ENCODE assay signal across 8 mouse cellular contexts in genomic region chr11:75192336-75193214, GRCm38 (mm10). TPM values are rescaled to one million over a fixed set of nuclear protein-coding genes. Genes with fewer than 3 reads are reported as not detected.
DNase-seq lines count a peak whose midpoint lies in the region; ATAC-seq and TF ChIP-seq lines count a peak whose summit lies in the region.

No protein-coding gene starts in this region.

- H3K4me3 ChIP-seq in E14TG2a.4 (replicated peaks; ENCODE audit: low read length) = peak overlapping the region; percentile 84; the same call in 1 of the 2 replicates
- no peak overlapping the region for H3K4me3 ChIP-seq in bone marrow macrophage, adult 2 months (ENCODE audit: insufficient read depth, low read length)
- no peak overlapping the region for H3K4me3 ChIP-seq in embryonic fibroblast, embryonic 13.5 days (ENCODE audit: insufficient read depth, low read length)
- peak overlapping the region; percentile 70 for H3K4me3 ChIP-seq in heart, embryonic 15.5 days
- peak overlapping the region; percentile 55; the same call in 1 of the 2 replicates for H3K4me3 ChIP-seq in kidney, postnatal 0 days (replicated peaks; ENCODE audit: low read depth, low read length)
- peak overlapping the region; percentile 53 for H3K4me3 ChIP-seq in lung, embryonic 15.5 days

- 23% methylated on average over 13 of the region's 13 CpGs for WGBS in heart, embryonic 15.5 days
- 26% methylated on average over 13 of the region's 13 CpGs for WGBS in kidney, postnatal 0 days
- 22% methylated on average over 13 of the region's 13 CpGs for WGBS in lung, embryonic 15.5 days

- TF ChIP-seq POLR2A in bone marrow macrophage, adult 2 months (IDR thresholded peaks at IDR 0.05; ENCODE audit: borderline replicate concordance, low read depth, low read length) = no peak
- no peak for TF ChIP-seq POLR2A in embryonic fibroblast, embryonic 13.5 days (IDR thresholded peaks at IDR 0.05; ENCODE audit: low read depth, low read length)

- DNase-seq in kidney, postnatal 0 days (ENCODE audit: low spot score) = peak; percentile 95
- DNase-seq in thymus, postnatal 25 days = peak; percentile 71

- ATAC-seq in heart, embryonic 15.5 days (replicated peaks; ENCODE audit: insufficient number of reproducible peaks, insufficient read depth, low FRiP score, low read depth) = peak; percentile 44
- peak; percentile 44 for ATAC-seq in kidney, postnatal 0 days (replicated peaks; ENCODE audit: low FRiP score, low read depth)
- ATAC-seq in lung, embryonic 15.5 days (ENCODE audit: borderline replicate concordance, extremely low read depth, low FRiP score, low TSS enrichment) = no peak
- ATAC-seq in neutrophil, adult 5-6 weeks (ENCODE audit: extremely low read depth, insufficient number of reproducible peaks, low FRiP score, poor library complexity, severe bottlenecking) = peak; percentile 33; the same call in 1 of the 2 replicates

- peaks cover 57% of the 10 kb centered on the region for H3K27me3 ChIP-seq in E14TG2a.4 (ENCODE audit: insufficient read depth, low read length)
- peaks cover 29% of the 10 kb centered on the region for H3K27me3 ChIP-seq in heart, embryonic 15.5 days
- H3K27me3 ChIP-seq in kidney, postnatal 0 days (ENCODE audit: insufficient read depth, low read length) = peaks cover 24% of the 10 kb centered on the region
- H3K27me3 ChIP-seq in lung, embryonic 15.5 days = peaks cover 61% of the 10 kb centered on the region

- TF ChIP-seq CTCF in E14TG2a.4 (conservative IDR thresholded peaks at IDR 0.05; ENCODE audit: low read length) = peak; percentile 61
- TF ChIP-seq CTCF in bone marrow macrophage, adult 2 months (IDR thresholded peaks at IDR 0.05; ENCODE audit: low read depth, low read length) = peak; percentile 70
- TF ChIP-seq CTCF in embryonic fibroblast, embryonic 13.5 days (IDR thresholded peaks at IDR 0.05; ENCODE audit: borderline replicate concordance, insufficient read depth, low read length) = peak; percentile 51; the same call in 1 of the 2 replicates
- TF ChIP-seq CTCF in kidney, postnatal 0 days (IDR thresholded peaks at IDR 0.05; ENCODE audit: low read depth) = peak; percentile 90

- H3K36me3 ChIP-seq in E14TG2a.4 (ENCODE audit: insufficient read depth, low read length) = no peaks in the 10 kb centered on the region
- no peaks in the 10 kb centered on the region for H3K36me3 ChIP-seq in heart, embryonic 15.5 days
- no peaks in the 10 kb centered on the region for H3K36me3 ChIP-seq in kidney, postnatal 0 days (ENCODE audit: insufficient read depth, low read length)
- no peaks in the 10 kb centered on the region for H3K36me3 ChIP-seq in lung, embryonic 15.5 days

- H3K9me3 ChIP-seq in E14TG2a.4 (ENCODE audit: low read length) = no peaks in the 10 kb centered on the region
- H3K9me3 ChIP-seq in heart, embryonic 15.5 days (replicated peaks) = no peaks in the 10 kb centered on the region
- H3K9me3 ChIP-seq in kidney, postnatal 0 days (replicated peaks; ENCODE audit: low read length) = no peaks in the 10 kb centered on the region
- H3K9me3 ChIP-seq in lung, embryonic 15.5 days = no peaks in the 10 kb centered on the region

- H3K4me2 ChIP-seq in heart, embryonic 15.5 days = peak overlapping the region; percentile 94
- peak overlapping the region; percentile 92 for H3K4me2 ChIP-seq in kidney, postnatal 0 days (ENCODE audit: low read length)
- peak overlapping the region; percentile 91 for H3K4me2 ChIP-seq in lung, embryonic 15.5 days

- no peak overlapping the region for H3K27ac ChIP-seq in bone marrow macrophage, adult 2 months (ENCODE audit: insufficient read depth, low read depth, low read length)
- no peak overlapping the region for H3K27ac ChIP-seq in embryonic fibroblast, embryonic 13.5 days (ENCODE audit: insufficient read depth, low read length)
- peak overlapping the region; percentile 93 for H3K27ac ChIP-seq in heart, embryonic 15.5 days
- H3K27ac ChIP-seq in kidney, postnatal 0 days = no peak overlapping the region
- H3K27ac ChIP-seq in lung, embryonic 15.5 days = no peak overlapping the region

- H3K9ac ChIP-seq in heart, embryonic 15.5 days = peak overlapping the region; percentile 71
- H3K9ac ChIP-seq in kidney, postnatal 0 days (ENCODE audit: low read depth, low read length) = 0 out of 2 replicates have a peak overlapping the region, but pooled peaks have one; percentile 50
- H3K9ac ChIP-seq in lung, embryonic 15.5 days = no peak overlapping the region

- peaks cover 72% of the 10 kb centered on the region for H3K4me1 ChIP-seq in E14TG2a.4 (replicated peaks; ENCODE audit: low read depth, low read length)
- H3K4me1 ChIP-seq in bone marrow macrophage, adult 2 months (ENCODE audit: control insufficient read depth, insufficient read depth, low read length) = peaks cover 3% of the 10 kb centered on the region; the same call in 1 of the 2 replicates
- H3K4me1 ChIP-seq in embryonic fibroblast, embryonic 13.5 days (ENCODE audit: control insufficient read depth, insufficient read depth, low read length) = no peaks in the 10 kb centered on the region
- H3K4me1 ChIP-seq in heart, embryonic 15.5 days (replicated peaks) = peaks cover 75% of the 10 kb centered on the region
- peaks cover 23% of the 10 kb centered on the region; the same call in 1 of the 2 replicates for H3K4me1 ChIP-seq in kidney, postnatal 0 days (replicated peaks; ENCODE audit: insufficient read depth, low read length)
- H3K4me1 ChIP-seq in lung, embryonic 15.5 days = peaks cover 48% of the 10 kb centered on the region

RNA-seq across cellular contexts. Expression of gene Rtn4rl1, which starts 1.0 kb away (rescaled TPM):
- polyA plus RNA-seq in bone marrow macrophage, adult 2 months (2012; ENCODE audit: insufficient read depth, insufficient read length, missing spikeins) = 0.91 and 1.6 TPM in 2 replicates
- polyA plus RNA-seq in embryonic fibroblast, embryonic 13.5 days (2011; ENCODE audit: insufficient read length, low read depth, missing spikeins) = 2.1 and 2.7 TPM in 2 replicates
- polyA plus RNA-seq in heart, embryonic 15.5 days (2015; fragmentation: Nextera tagmentation; extraction: Ambion mirVana) = 12.4 and 13.1 TPM in 2 replicates
- 4.2 and 4.6 TPM in 2 replicates for polyA plus RNA-seq in kidney, postnatal 0 days (2015; fragmentation: Nextera tagmentation; extraction: Ambion mirVana)
- polyA plus RNA-seq in lung, embryonic 15.5 days (2015; fragmentation: Nextera tagmentation; extraction: Ambion mirVana) = 1.8 and 3.3 TPM in 2 replicates
- 0.47 and 0.61 TPM in 2 replicates for total RNA-seq in neutrophil, adult 5-6 weeks (2017)

RNA-seq across cellular contexts. Expression of gene Dph1, which starts 1.5 kb away (rescaled TPM):
- 7.0 and 8.8 TPM in 2 replicates for polyA plus RNA-seq in bone marrow macrophage, adult 2 months (2012; ENCODE audit: insufficient read depth, insufficient read length, missing spikeins)
- polyA plus RNA-seq in embryonic fibroblast, embryonic 13.5 days (2011; ENCODE audit: insufficient read length, low read depth, missing spikeins) = 15.7 and 18.7 TPM in 2 replicates
- polyA plus RNA-seq in heart, embryonic 15.5 days (2015; fragmentation: Nextera tagmentation; extraction: Ambion mirVana) = 17.2 and 20.5 TPM in 2 replicates
- 26.3 TPM in 2 replicates for polyA plus RNA-seq in kidney, postnatal 0 days (2015; fragmentation: Nextera tagmentation; extraction: Ambion mirVana)
- 20.4 and 21.0 TPM in 2 replicates for polyA plus RNA-seq in lung, embryonic 15.5 days (2015; fragmentation: Nextera tagmentation; extraction: Ambion mirVana)
- 3.4 and 6.6 TPM in 2 replicates for total RNA-seq in neutrophil, adult 5-6 weeks (2017)

RNA-seq across cellular contexts. Expression of gene Ovca2, which starts 13.9 kb away (rescaled TPM):
- 13.4 and 17.7 TPM in 2 replicates for polyA plus RNA-seq in bone marrow macrophage, adult 2 months (2012; ENCODE audit: insufficient read depth, insufficient read length, missing spikeins)
- polyA plus RNA-seq in embryonic fibroblast, embryonic 13.5 days (2011; ENCODE audit: insufficient read length, low read depth, missing spikeins) = 20.4 and 28.9 TPM in 2 replicates
- polyA plus RNA-seq in heart, embryonic 15.5 days (2015; fragmentation: Nextera tagmentation; extraction: Ambion mirVana) = 14.4 and 17.5 TPM in 2 replicates
- 26.6 and 28.3 TPM in 2 replicates for polyA plus RNA-seq in kidney, postnatal 0 days (2015; fragmentation: Nextera tagmentation; extraction: Ambion mirVana)
- 25.5 and 26.2 TPM in 2 replicates for polyA plus RNA-seq in lung, embryonic 15.5 days (2015; fragmentation: Nextera tagmentation; extraction: Ambion mirVana)
- total RNA-seq in neutrophil, adult 5-6 weeks (2017) = 8.2 and 13.4 TPM in 2 replicates

RNA-seq across cellular contexts. Expression of gene Hic1, which starts 23.3 kb away (rescaled TPM):
- polyA plus RNA-seq in bone marrow macrophage, adult 2 months (2012; ENCODE audit: insufficient read depth, insufficient read length, missing spikeins) = not detected in 2 replicates
- 20.7 and 29.3 TPM in 2 replicates for polyA plus RNA-seq in embryonic fibroblast, embryonic 13.5 days (2011; ENCODE audit: insufficient read length, low read depth, missing spikeins)
- 11.0 and 18.0 TPM in 2 replicates for polyA plus RNA-seq in heart, embryonic 15.5 days (2015; fragmentation: Nextera tagmentation; extraction: Ambion mirVana)
- 18.5 and 26.9 TPM in 2 replicates for polyA plus RNA-seq in kidney, postnatal 0 days (2015; fragmentation: Nextera tagmentation; extraction: Ambion mirVana)
- 20.1 and 21.7 TPM in 2 replicates for polyA plus RNA-seq in lung, embryonic 15.5 days (2015; fragmentation: Nextera tagmentation; extraction: Ambion mirVana)
- 0.35 and 0.61 TPM in 2 replicates for total RNA-seq in neutrophil, adult 5-6 weeks (2017)

Comparison
In these comparisons a context has a peak if more than half of its experiments do, and no peak if none do; other contexts are left out.
1. H3K4me3 ChIP-seq: peak in E14TG2a.4 (single experiment), heart, embryonic 15.5 days (single experiment), kidney, postnatal 0 days (single experiment) and lung, embryonic 15.5 days (single experiment); none in bone marrow macrophage, adult 2 months (single experiment) and embryonic fibroblast, embryonic 13.5 days (single experiment).
2. Peak in every context shown above with its lines, with median percentiles within 50 percentile points of each other: CTCF ChIP-seq and H3K4me2 ChIP-seq.